Mouse (Mus musculus) neural tube, embryonic 13.5 days (tissue): ENCODE results near the gene Pi4k2b. TPM values are rescaled to one million over a fixed set of nuclear protein-coding genes. Genes with fewer than 3 reads are reported as not detected.

Experiments used
- ATAC-seq: fragments of 200-750 bp; cut with Nextera tagmentation; 2 replicates; pipeline ENCODE4 v1.8.0; 2017; ENCODE audit warnings: low read depth, mild to moderate bottlenecking, moderate TSS enrichment, moderate library complexity
- H3K27ac ChIP-seq: fragments of 300-500 bp; sonication (generic); replicated peaks from 2 replicates; pipeline ENCODE4 v1.5.1; 2015; ENCODE audit warnings: moderate library complexity, mild to moderate bottlenecking, inconsistent platforms
- H3K27me3 ChIP-seq: fragments of 300-500 bp; sonication (generic); 2 replicates; pipeline ENCODE4 v1.6.1; 2015; ENCODE audit warnings: mild to moderate bottlenecking, inconsistent platforms
- H3K36me3 ChIP-seq: fragments of 300-500 bp; sonication (generic); 2 replicates; pipeline ENCODE4 v1.6.1; 2015; ENCODE audit warnings: mild to moderate bottlenecking, inconsistent platforms
- H3K4me1 ChIP-seq: fragments of 300-500 bp; sonication (generic); replicated peaks from 2 replicates; pipeline ENCODE4 v1.6.1; 2015; ENCODE audit warnings: inconsistent platforms
- H3K4me2 ChIP-seq: fragments of 300-500 bp; sonication (generic); 2 replicates; pipeline ENCODE4 v1.6.1; 2015; ENCODE audit warnings: inconsistent platforms, mild to moderate bottlenecking, moderate library complexity
- H3K4me3 ChIP-seq: fragments of 300-500 bp; sonication (generic); 2 replicates; pipeline ENCODE4 v1.5.1; 2015; ENCODE audit warnings: mild to moderate bottlenecking, inconsistent platforms
- H3K9ac ChIP-seq: fragments of 300-500 bp; sonication (generic); 2 replicates; pipeline ENCODE4 v1.6.1; 2015; ENCODE audit warnings: moderate library complexity, mild to moderate bottlenecking, inconsistent platforms
- H3K9me3 ChIP-seq: fragments of 300-500 bp; sonication (generic); 2 replicates; pipeline ENCODE4 v1.6.1; 2016; ENCODE audit warnings: inconsistent platforms
- WGBS: fragments of 180-500 bp; shearing (Covaris S2); methylation state at CpG from one replicate; pipeline ENCODE4 v1.1.7; 2015; 5-methylcytosine and 5-hydroxymethylcytosine counted together
- polyA plus RNA-seq: library from polyadenylated mRNA; unstranded; fragments of >200 nt; fragmentation: Nextera tagmentation; extraction: Ambion mirVana; gene quantifications from 2 replicates; pipeline ENCODE4 v1.2.1, GENCODE M21; 2015

The Pi4k2b gene
- polyA plus RNA-seq, 1 experiment from 2014 or later, result 7.8 TPM

GRCm38 (mm10) chr5:52818676-52819075 lies 77.3 kb downstream of the Pi4k2b start:
- WGBS, result 91% methylated on average over 7 of the region's 7 CpGs
- Histone ChIP-seq H3K27me3 (no peaks in the 10 kb centered on the region), H3K9ac (no peak overlapping the region), H3K4me1 (no peaks in the 10 kb centered on the region), H3K4me3 (no peak overlapping the region), H3K9me3 (no peaks in the 10 kb centered on the region), H3K4me2 (no peak overlapping the region), H3K36me3 (peaks cover 17% of the 10 kb centered on the region), H3K27ac (no peak overlapping the region)
- ATAC-seq, result no peak

Other genes with a start within 250 kb of the Pi4k2b start
- 3.1 and 3.4 TPM in 2 replicates for gene Lgi2, start 175.1 kb upstream of the Pi4k2b start, polyA plus RNA-seq
- gene Sepsecs, start 71.9 kb upstream of the Pi4k2b start, polyA plus RNA-seq, result 6.1 and 6.3 TPM in 2 replicates
- gene Zcchc4, start 33.8 kb downstream of the Pi4k2b start, polyA plus RNA-seq, result 10.9 and 11.4 TPM in 2 replicates
- gene Anapc4, start 92.4 kb downstream of the Pi4k2b start, polyA plus RNA-seq, result 112 and 128 TPM in 2 replicates